Mouse (Mus musculus): ENCODE measurements around the gene Iqgap2. TPM values are rescaled to one million over a fixed set of nuclear protein-coding genes. Genes with fewer than 3 reads are reported as not detected.

The Iqgap2 gene
- polyA plus RNA-seq, 1 experiment from 2014 or later: 16.7 TPM

- H3K27ac ChIP-seq: no peak overlapping the region
- H3K4me1 ChIP-seq: no peaks in the 10 kb centered on the region
- H3K36me3 ChIP-seq (replicated peaks): peaks cover 10% of the 10 kb centered on the region
- ATAC-seq (ENCODE audit: low FRiP score): no peak
- no peak overlapping the region for H3K4me3 ChIP-seq (replicated peaks)
- no peak overlapping the region for H3K4me2 ChIP-seq
- H3K9ac ChIP-seq: no peak overlapping the region
- 79% methylated on average over 3 of the region's 3 CpGs for WGBS
- no peaks in the 10 kb centered on the region for H3K27me3 ChIP-seq
- no peaks in the 10 kb centered on the region for H3K9me3 ChIP-seq
Measured at GRCm38 (mm10) chr13:95714271-95714975, 177.3 kb downstream of the Iqgap2 start.

- no peak overlapping the region for H3K27ac ChIP-seq
- WGBS: 94% methylated on average over 9 of the region's 9 CpGs
- no peak for ATAC-seq (ENCODE audit: low FRiP score)
- H3K9me3 ChIP-seq: no peaks in the 10 kb centered on the region
- H3K36me3 ChIP-seq (replicated peaks): peaks cover 10% of the 10 kb centered on the region; the same call in 1 of the 2 replicates
- H3K4me2 ChIP-seq: no peak overlapping the region
- H3K4me1 ChIP-seq: no peaks in the 10 kb centered on the region
- no peak overlapping the region for H3K4me3 ChIP-seq (replicated peaks)
- H3K27me3 ChIP-seq: no peaks in the 10 kb centered on the region
- no peak overlapping the region for H3K9ac ChIP-seq
Measured at GRCm38 (mm10) chr13:95712570-95713268, 179.0 kb downstream of the Iqgap2 start.

GRCm38 (mm10) chr13:95712054-95712453 is 179.7 kb downstream of the Iqgap2 start:
- ATAC-seq (ENCODE audit: low FRiP score): no peak
- Histone ChIP-seq H3K9me3 (no peaks in the 10 kb centered on the region), H3K4me3 (replicated peaks) (no peak overlapping the region)

GRCm38 (mm10) chr13:95705589-95705988 is 186.1 kb downstream of the Iqgap2 start:
- ATAC-seq (ENCODE audit: low FRiP score): no peak
- H3K27me3 ChIP-seq: no peaks in the 10 kb centered on the region
- H3K9me3 ChIP-seq: no peaks in the 10 kb centered on the region
- H3K4me2 ChIP-seq: no peak overlapping the region
- H3K4me3 ChIP-seq (replicated peaks): no peak overlapping the region
- no peak overlapping the region for H3K9ac ChIP-seq
- no peak overlapping the region for H3K27ac ChIP-seq
- H3K36me3 ChIP-seq (replicated peaks): peaks cover 13% of the 10 kb centered on the region; the same call in 1 of the 2 replicates
- H3K4me1 ChIP-seq: no peaks in the 10 kb centered on the region
- 95% methylated on average over 6 of the region's 6 CpGs for WGBS

More at GRCm38 (mm10) chr13:95712054-95712453, 179.7 kb downstream of the Iqgap2 start:
- no peak overlapping the region for H3K9ac ChIP-seq
- H3K36me3 ChIP-seq (replicated peaks): peaks cover 8% of the 10 kb centered on the region; the same call in 1 of the 2 replicates
- H3K27me3 ChIP-seq: no peaks in the 10 kb centered on the region
- H3K4me2 ChIP-seq: no peak overlapping the region
- no peak overlapping the region for H3K27ac ChIP-seq
- no peaks in the 10 kb centered on the region for H3K4me1 ChIP-seq

GRCm38 (mm10) chr13:95703376-95703775 is 188.3 kb downstream of the Iqgap2 start:
- no peak overlapping the region for H3K27ac ChIP-seq
- H3K9ac ChIP-seq: no peak overlapping the region
- H3K27me3 ChIP-seq: no peaks in the 10 kb centered on the region
- H3K36me3 ChIP-seq (replicated peaks): peaks cover 13% of the 10 kb centered on the region; the same call in 1 of the 2 replicates
- WGBS: 86% methylated on average over 5 of the region's 5 CpGs
- H3K4me3 ChIP-seq (replicated peaks): no peak overlapping the region
- H3K4me2 ChIP-seq: no peak overlapping the region
- no peaks in the 10 kb centered on the region for H3K4me1 ChIP-seq
- H3K9me3 ChIP-seq: no peaks in the 10 kb centered on the region
- ATAC-seq (ENCODE audit: low FRiP score): no peak

GRCm38 (mm10) chr13:95697874-95698273 is 193.8 kb downstream of the Iqgap2 start:
- H3K4me2 ChIP-seq: no peak overlapping the region
- H3K9me3 ChIP-seq: no peaks in the 10 kb centered on the region
- H3K36me3 ChIP-seq (replicated peaks): peaks cover 10% of the 10 kb centered on the region; the same call in 1 of the 2 replicates
- no peak overlapping the region for H3K27ac ChIP-seq
- H3K4me3 ChIP-seq (replicated peaks): no peak overlapping the region
- H3K4me1 ChIP-seq: peaks cover 4% of the 10 kb centered on the region; the same call in 1 of the 2 replicates
- no peak for ATAC-seq (ENCODE audit: low FRiP score)
- H3K27me3 ChIP-seq: no peaks in the 10 kb centered on the region
- no peak overlapping the region for H3K9ac ChIP-seq
- WGBS: 35% methylated on average over 6 of the region's 6 CpGs

- H3K4me1 ChIP-seq: peaks cover 4% of the 10 kb centered on the region; the same call in 1 of the 2 replicates
- WGBS: 37% methylated on average over 4 of the region's 4 CpGs
- no peak for ATAC-seq (ENCODE audit: low FRiP score)
- peak within 1 kb of the TSS; percentile 50 for H3K27ac ChIP-seq
- no peak within 1 kb of the TSS for H3K9ac ChIP-seq
- H3K27me3 ChIP-seq: no peaks in the 10 kb centered on the region
- H3K9me3 ChIP-seq: no peaks in the 10 kb centered on the region
- no peak within 1 kb of the TSS for H3K4me3 ChIP-seq (replicated peaks)
- peaks cover 9% of the 10 kb centered on the region; the same call in 1 of the 2 replicates for H3K36me3 ChIP-seq (replicated peaks)
- no peak within 1 kb of the TSS for H3K4me2 ChIP-seq
Measured at GRCm38 (mm10) chr13:95696654-95697163, 195.0 kb downstream of the Iqgap2 start, which contains the start of gene F2rl2. F2rl2 (plus strand) TSS chr13:95696853.

GRCm38 (mm10) chr13:95696120-95696653 is 195.5 kb downstream of the Iqgap2 start:
- 0 out of 2 replicates have a peak, but pooled peaks have one; percentile 17 for ATAC-seq (ENCODE audit: low FRiP score)
- H3K9me3 ChIP-seq: no peaks in the 10 kb centered on the region
- no peak overlapping the region for H3K4me3 ChIP-seq (replicated peaks)
- 65% methylated on average over 9 of the region's 9 CpGs for WGBS
- H3K4me2 ChIP-seq: no peak overlapping the region
- H3K27ac ChIP-seq: peak overlapping the region; percentile 50; the same call in 1 of the 2 replicates
- H3K27me3 ChIP-seq: no peaks in the 10 kb centered on the region
- H3K9ac ChIP-seq: no peak overlapping the region
- H3K36me3 ChIP-seq (replicated peaks): peaks cover 5% of the 10 kb centered on the region; the same call in 1 of the 2 replicates
- peaks cover 4% of the 10 kb centered on the region; the same call in 1 of the 2 replicates for H3K4me1 ChIP-seq

GRCm38 (mm10) chr13:95692201-95692600 is 199.5 kb downstream of the Iqgap2 start:
- Histone ChIP-seq H3K4me3 (replicated peaks) (no peak overlapping the region), H3K9me3 (no peaks in the 10 kb centered on the region), H3K27ac (no peak overlapping the region), H3K27me3 (no peaks in the 10 kb centered on the region), H3K4me2 (no peak overlapping the region), H3K36me3 (replicated peaks) (no peaks in the 10 kb centered on the region), H3K4me1 (peaks cover 4% of the 10 kb centered on the region; the same call in 1 of the 2 replicates), H3K9ac (no peak overlapping the region)
- WGBS: 95% methylated on average over 8 of the region's 8 CpGs
- no peak for ATAC-seq (ENCODE audit: low FRiP score)

GRCm38 (mm10) chr13:95688576-95688975 is 203.1 kb downstream of the Iqgap2 start:
- H3K4me1 ChIP-seq: no peaks in the 10 kb centered on the region
- WGBS: 81% methylated on average over 1 of the region's 1 CpGs
- no peak overlapping the region for H3K4me2 ChIP-seq
- H3K4me3 ChIP-seq (replicated peaks): no peak overlapping the region
- no peak overlapping the region for H3K27ac ChIP-seq
- peaks cover 9% of the 10 kb centered on the region for H3K36me3 ChIP-seq (replicated peaks)
- H3K9me3 ChIP-seq: no peaks in the 10 kb centered on the region
- H3K9ac ChIP-seq: no peak overlapping the region
- H3K27me3 ChIP-seq: no peaks in the 10 kb centered on the region
- no peak for ATAC-seq (ENCODE audit: low FRiP score)

GRCm38 (mm10) chr13:95685736-95686135 is 206.0 kb downstream of the Iqgap2 start:
- WGBS: 83% methylated on average over 5 of the region's 5 CpGs
- H3K9me3 ChIP-seq: no peaks in the 10 kb centered on the region
- no peak overlapping the region for H3K27ac ChIP-seq
- peaks cover 19% of the 10 kb centered on the region for H3K36me3 ChIP-seq (replicated peaks)
- H3K4me2 ChIP-seq: no peak overlapping the region
- no peaks in the 10 kb centered on the region for H3K4me1 ChIP-seq
- ATAC-seq (ENCODE audit: low FRiP score): no peak
- no peak overlapping the region for H3K4me3 ChIP-seq (replicated peaks)
- no peaks in the 10 kb centered on the region for H3K27me3 ChIP-seq
- no peak overlapping the region for H3K9ac ChIP-seq

GRCm38 (mm10) chr13:95684656-95685244 is 207.0 kb downstream of the Iqgap2 start:
- ATAC-seq (ENCODE audit: low FRiP score): no peak

More at GRCm38 (mm10) chr13:95684656-95685244, 207.0 kb downstream of the Iqgap2 start:
- WGBS: 95% methylated on average over 9 of the region's 9 CpGs
- Histone ChIP-seq H3K4me3 (replicated peaks) (no peak overlapping the region), H3K4me1 (no peaks in the 10 kb centered on the region), H3K27me3 (no peaks in the 10 kb centered on the region), H3K36me3 (replicated peaks) (peaks cover 19% of the 10 kb centered on the region), H3K27ac (no peak overlapping the region), H3K4me2 (no peak overlapping the region), H3K9ac (no peak overlapping the region), H3K9me3 (no peaks in the 10 kb centered on the region)

Data from forebrain, embryonic 12.5 days (tissue).